Mouse (Mus musculus) thymus, postnatal 10 days (tissue): ENCODE data around the gene Poln.

Experiments used
- DNase-seq, 2 experiments: peaks; one replicate each; pipeline ENCODE4 v3.0.0; 2021; ENCODE audit warnings: low spot score in 2 of 2

Gene Poln

DNA sequence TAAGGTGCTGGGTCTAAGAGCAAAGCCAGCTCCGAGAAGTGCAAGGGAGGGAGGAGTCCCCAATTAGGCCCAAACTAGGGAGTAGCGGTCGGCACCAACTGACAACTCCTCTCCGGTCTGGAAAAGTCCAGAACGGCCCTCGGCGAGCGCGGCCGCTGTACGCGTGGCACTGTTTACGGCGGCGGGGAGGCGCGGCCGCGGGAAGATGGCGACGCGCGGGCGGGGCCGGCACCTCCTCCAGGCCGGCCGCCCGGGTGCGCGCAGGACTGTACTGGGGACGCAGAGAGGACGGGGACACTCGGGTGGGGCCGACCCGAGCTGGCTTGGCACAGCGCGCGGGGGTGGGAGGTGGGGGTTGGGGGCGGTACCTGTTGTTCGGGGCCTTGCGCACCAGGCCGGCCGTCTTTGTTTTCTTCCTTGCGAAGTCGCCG, 17.7 kb upstream of the Poln start:
- DNase-seq = peak in 1 of 2 experiments; percentile 35

DNA sequence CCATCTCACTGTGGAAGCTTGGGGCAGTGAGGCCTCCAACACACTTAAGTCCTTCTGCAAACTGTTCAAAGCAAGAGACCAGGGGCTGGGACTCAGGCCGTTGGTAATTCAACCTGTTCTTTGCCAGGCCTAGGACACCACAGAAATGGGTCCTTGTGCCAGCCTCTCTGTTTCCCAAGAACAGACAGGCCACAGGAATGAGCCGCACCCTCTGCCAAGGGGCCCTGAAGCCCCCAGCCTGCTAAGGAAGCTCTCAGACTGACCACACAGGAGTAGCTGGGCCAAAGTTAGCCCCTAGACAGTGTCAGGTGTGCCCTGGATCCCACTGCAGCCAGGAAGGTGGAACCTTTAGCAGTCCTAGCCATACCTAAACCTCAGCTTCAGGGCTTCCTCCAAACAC, 17.1 kb upstream of the Poln start:
- no peak for DNase-seq

DNA sequence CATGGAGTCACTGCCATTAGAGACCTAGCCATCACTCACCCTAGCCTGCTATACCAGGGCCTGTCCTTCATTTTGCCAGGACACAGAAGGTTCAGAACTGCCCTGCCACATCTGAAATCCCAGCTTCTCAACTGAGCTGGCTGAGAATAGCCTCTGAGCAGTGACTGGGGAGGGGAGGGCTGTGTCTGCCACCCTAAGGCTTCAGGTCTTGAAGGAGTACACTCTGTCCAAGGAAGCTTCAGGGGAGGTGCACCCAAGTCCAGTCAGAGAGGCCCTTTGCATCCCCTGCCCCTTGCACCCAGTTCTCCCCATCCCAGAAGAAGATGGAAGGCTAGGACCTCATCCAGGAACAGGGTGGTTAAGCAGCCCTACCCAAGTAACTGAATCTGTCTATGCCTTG, 16.5 kb upstream of the Poln start:
- no peak for DNase-seq

DNA sequence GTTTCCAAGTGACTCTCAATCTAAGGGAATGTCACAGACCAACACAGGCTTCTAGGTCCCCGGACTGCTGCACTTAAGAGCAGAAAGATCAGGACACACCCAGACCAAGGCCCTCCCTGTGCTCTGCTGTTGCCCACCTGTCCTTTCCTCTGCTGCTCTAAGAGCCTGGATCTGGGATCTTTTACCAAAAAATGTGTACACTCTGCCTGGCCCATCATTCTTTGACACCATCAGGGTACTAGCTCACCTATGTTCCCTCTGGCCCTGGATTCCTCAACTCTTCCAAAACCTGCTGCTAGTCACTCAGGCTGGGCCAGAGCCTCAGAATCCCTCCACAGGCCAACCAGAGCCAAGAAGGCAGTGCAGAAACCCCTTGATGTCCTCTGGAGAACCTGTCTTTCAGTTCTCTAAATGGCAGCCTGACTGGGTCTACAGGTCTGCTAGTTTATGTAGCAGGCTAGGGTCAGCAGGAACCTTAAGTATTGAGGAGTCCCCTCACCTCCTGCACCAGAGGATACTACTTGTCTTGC, 15.9 kb upstream of the Poln start:
- peak in 1 of 2 experiments; percentile 2 for DNase-seq

DNA sequence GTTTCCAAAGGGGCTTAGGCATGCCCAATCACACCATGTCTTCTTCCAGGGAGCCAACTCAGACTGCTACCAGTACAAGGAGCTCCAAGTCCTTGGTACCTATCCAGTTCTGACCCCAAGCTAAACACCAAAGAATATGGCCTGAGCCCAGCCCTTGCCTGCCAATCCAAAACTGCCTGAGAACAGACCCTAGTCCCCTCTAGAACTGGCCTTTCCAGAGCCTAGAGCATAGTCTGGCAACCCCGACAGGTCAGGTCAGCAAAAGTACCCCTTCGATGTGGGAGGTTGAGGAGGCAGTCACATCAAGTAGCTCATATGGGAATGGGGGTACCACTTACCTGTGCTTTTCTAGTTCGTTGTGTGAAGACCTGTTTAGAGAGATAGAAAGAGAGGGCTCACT, 14.7 kb upstream of the Poln start:
- DNase-seq = no peak

DNA sequence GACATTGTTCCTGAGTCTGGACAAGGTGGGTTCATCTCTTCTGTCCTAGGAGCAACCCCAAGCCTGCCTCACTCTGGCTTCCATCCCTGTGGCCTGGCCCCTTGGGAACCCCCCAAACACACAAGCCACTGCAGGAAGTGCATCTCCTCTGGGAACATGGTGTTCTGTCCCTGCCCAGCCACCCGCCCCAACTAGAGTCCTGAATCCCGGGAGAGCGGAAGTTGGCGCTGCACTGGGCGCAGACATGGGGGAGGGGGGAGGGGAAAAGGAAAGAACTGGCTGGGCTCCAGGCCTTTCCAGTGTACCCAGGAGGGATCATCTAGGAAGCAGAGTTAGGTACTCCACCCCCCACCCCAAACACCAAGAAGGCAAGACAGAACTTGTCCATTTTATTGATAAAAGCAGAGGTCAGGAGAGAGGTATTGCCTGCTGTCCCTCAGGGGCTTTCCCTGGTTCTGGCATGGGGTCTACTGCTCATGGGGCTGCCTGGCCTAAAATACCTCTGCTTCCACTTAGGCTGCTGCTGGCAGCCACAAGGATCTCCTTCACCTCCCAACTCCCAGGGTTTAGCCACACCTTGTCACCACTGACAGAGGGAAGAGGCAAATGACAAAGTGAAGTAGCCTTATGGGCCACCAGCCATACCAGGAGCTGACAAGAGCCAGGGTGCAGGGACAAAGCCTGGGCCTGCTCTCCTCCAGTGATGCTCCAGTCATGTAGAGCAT, 14.1 kb upstream of the Poln start:
- peak in 1 of 2 experiments; percentile 2 for DNase-seq

DNA sequence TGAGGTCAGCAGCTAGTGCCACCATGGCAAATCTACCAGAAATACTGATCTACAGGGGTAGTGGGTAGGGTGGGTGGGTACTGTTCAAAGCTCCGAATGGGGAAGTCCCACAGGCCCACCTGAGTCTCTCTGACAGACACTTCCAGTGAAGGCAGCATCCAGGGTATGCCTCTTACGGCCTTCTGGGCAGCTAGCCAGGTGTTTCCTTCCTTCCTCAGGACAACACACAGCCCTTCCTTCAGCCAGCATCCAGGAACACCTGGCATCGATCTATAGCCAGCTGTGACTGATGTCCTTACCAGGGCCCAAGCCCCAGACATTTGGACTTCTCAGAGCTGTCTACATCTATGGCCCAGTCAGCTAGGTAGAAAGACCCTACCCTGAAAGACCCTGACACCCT, 13.2 kb upstream of the Poln start:
- DNase-seq = no peak

DNA sequence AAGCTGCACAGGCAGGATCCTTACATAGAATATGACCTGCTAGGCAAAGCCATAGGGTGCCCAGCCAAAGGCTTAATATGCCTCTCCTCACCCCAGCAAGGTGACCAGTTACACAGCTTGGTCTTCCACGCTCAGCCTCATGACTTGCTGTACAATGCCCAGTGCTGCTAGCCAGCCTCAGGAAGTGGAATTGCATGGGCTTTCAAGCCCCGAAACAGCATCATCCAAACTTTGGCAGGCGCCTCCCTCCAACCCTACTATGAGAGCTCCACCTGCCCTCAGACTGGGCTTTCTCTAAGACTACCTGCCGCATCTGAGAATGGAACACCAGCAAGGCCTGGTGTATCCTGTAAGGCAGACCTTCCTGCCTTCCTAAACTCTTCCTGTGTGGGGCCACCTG, 8.6 kb upstream of the Poln start:
- DNase-seq = no peak

DNA sequence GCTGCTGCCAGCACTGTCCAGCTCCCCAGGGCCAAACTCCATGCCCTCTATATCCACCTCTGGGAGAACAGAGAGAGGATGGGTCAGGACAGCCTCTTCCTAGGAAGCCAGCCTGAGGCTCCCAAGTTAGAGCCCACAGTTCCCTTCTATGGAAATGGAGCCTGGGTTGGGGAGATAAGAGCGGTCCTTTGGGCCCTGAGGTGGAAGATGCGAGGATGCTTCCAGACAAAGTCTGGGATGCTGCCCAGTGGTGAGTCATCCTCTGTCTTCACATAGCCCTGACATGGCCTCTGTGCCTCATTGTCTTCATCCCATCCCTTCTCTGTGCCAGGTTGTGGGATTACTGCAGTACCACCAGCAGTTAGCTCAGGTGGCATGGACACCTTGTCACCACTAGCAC, 7.8 kb upstream of the Poln start:
- DNase-seq = no peak

DNA sequence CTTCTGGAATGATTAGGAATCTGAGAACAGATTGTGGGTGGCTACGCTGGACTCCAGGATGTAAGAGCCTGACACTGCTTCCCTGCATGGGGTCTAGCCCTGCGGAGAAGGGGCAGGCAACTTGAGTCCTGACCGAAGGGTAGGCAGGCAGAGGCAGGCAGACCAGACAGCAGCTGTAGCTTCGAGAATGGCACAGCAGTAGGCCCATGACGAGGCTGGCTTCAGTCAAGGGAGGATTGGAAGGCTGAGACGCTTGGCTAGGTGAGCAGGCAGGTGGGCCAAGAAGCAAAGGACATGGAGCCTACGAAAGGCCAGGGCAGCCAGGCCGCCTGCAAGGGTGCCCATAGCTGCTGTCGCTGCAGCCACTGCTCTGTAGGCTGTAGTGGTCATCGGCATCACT, 7.4 kb upstream of the Poln start:
- no peak for DNase-seq

DNA sequence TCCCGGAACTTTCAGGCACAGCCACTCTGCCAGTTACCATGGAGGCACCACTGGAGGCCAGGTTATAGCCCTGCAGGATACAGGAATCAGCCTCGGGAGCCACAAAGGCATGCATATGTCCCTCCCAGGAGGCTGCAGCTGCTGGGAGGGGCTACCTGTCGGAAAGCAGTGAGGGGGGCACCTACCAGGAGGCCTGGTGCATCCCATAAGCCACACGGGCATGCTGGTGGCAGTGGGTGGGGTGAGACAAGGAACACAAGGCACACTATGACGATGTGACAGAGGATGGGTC, 6.1 kb upstream of the Poln start:
- no peak for DNase-seq

DNA sequence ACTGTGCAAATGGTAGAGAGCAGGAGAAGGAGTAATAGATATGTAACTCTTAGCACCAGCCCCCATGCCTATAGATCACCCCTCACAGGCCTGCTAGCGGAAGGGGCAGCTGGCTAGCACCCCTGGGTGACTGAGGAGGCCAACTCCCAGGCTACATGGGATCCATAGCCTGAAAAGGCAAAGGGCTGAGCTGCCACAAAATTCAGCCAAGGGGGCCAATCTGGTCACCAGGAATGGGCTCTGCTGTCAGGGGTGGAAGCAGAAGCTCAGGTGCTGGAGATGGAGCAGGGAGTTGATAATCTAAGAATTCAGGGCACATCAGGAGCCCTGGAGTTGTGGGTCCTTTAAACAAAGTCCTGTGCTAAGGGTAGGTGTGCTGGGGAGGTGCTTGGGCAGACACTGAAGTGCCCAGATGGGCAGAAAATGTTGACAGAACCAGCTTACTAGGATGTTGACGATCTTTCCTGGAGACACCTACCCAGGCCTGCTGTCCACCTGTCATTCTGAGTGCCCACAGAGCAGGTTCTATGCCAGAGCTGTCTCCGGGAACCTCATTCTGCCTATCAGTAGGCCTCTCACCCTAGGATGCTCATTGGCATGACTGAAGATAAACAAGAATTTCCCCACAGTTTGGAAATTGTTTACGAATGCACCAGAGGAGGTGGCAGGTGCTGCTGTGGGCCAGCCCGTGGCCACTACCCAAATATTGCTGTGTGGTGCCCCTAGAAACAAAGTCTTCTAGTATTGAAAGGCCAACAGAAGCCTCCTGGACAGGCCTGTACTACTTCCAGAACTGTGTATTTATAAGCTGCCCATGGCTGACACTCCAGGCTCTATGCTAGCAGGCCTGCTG, 5.5 kb upstream of the Poln start:
- DNase-seq = no peak

DNA sequence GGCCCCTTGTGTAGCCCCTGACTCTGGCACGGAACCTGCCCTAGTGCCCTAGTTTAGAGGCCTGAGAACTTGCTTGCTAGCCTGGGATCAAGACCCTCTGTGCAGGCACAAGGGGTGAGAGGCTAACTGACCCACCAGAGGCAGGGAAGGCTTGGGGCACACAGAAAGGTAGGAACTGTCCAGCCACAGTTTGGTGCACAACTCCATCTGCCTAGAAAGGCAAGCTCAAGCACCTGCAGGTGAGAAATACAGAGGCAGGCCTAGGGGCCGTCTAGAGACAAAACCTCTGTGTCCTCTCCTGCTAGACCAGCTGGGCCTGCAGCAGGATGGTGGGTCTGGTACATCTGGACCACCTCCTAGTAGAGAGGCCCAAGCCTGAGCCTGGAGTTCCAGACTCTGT, 4.8 kb upstream of the Poln start:
- peak in 1 of 2 experiments; percentile 4 for DNase-seq

DNA sequence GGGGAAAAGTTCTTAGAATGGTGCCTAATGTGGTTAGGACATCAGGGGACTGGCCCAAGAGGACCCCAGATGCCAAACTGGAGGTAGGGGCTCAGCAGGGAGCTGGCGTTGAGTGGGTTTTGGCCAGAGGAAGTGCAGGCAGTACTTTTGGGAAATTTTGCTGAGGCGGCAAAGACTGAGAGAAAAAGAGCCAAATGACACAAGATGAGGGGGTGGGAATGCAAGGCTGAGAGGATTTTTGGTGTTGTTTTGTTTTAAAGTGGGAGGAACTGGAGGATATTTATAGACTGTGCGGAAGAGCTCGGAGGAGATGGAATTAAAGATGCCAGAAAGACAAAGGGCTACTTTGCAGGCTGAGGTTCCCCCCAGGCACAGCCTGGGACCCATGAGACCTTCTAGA, 1.5 kb upstream of the Poln start:
- DNase-seq = no peak

DNA sequence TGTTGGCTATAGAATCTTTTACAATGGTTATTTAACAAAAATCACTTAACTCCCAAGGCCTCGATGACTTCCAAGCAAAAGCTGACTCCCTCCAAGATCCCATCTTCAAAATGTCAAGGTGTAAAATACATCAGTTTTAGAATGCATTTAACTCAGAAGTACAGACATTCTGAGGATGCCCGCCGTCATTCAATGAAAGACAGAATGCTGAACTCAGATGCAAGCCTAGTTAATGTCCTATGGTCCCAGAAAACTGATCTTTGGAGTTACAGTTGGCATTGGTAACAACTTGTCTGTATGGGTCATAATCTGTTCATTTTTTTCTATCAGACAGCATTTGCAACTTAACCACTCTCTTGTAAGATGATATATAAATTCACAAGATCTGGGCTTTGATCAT, 706 bp upstream of the Poln start:
- DNase-seq = no peak

DNA sequence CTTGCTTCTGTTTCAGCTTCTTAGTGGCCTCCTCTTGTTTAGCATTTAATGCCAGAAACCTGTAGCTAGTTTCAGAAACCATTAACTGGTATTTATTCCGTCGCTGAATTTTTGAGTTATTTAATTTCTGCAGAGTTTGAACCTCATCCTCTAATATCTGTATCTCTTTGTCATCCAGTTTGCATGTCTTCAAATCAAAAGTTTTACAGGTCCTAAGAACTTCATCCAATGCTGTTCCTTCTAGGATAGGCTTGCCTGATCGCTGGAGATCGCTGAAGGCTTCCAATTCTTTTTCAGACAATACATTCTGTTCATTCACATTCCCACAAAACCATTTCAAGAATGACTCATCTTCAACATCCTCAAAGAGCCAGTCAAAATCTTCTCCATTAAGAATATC, 1.4 kb downstream of the Poln start:
- no peak for DNase-seq

DNA sequence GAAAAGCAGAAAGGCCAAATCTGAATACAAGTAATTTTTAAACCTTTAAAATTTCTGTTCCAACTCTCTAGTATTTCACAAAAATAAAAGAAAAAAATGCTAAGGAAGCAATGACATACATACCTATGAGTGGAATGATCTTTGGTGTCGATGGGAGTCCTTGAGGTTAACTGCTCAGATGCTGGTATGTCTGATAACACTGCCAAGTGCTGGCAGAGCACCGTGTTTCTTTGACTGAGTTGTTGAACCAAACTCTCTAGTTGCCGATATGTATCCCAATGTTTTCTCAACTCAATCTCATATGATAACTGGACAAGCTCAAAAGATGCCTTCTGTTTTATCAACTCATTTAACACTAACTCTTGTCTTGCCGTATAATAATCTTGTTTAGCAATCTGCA, 3.5 kb downstream of the Poln start:
- DNase-seq = no peak

DNA sequence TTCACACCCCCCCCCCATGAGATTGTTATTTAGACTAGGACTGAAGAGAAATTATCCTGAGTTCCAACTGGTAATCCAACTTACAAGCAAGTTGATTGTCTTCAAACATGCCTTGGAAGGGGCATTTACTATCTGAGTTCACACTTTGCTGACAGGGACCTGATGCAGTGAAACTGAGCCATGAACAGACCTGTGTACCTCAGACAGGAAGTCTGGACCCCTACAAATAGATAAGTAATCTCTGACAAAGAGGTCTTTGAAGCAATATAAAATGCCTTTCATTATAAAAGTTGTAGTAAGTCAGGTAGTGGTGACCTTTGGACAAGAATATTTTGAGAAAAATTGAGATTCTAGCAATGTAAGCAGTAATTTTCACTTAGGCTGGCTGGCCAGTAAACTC, 20.8 kb downstream of the Poln start:
- no peak for DNase-seq

DNA sequence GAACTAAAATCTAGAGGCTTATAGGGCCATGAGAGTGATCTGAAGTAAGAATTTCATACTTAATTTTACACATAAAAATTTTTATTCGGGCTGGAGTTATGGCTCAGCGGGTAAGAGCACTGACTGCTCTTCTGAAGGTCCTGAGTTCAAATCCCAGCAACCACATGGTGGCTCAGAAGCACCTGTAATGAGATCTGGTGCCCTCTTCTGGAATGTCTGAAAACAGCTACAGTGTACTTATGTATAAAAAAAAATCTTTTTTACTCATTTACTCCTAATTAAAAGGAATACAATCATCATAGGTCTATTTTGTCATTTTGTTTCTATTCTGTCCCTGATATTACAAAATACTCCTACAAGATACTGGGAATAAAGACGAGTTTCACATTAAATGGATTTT, 21.7 kb downstream of the Poln start:
- no peak for DNase-seq

DNA sequence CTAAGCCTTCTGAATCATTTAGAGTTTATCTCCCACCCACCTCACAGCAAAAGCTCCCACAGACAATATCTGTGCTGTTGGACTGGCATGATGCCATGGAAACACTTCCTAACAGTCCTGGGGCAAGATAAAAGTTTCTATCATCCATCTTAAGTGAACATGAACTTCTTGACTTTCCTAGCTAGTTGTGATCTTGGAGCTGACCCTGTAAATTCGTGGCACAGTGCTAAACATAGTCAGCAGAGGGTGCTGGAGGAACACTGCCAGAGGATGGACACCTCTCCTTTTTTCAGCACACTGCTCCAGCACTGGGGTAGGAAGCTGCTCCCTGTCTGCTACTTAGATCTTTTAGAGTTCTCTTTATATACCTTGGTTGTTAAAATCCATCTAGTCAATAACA, 29.5 kb downstream of the Poln start:
- peak; percentile 35 to 63 for DNase-seq

DNA sequence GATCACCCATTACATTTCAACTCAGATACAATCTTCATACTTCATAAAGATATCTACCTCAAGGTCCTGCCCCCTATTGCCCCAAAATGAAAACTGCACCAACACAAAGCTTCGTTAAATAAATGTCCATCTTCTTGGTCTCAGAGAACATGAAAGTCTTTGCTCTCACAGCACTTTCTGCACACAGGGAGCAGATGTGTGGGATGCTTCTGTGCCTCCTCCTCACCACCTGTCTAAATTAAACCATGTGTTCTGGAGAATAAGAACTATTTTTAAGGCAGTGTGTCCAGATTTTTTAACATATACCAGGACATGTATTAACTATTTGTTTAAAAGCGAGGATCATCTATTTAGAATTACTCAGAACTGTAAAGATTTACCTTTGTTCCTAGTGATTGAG, 36.5 kb downstream of the Poln start:
- DNase-seq = no peak

DNA sequence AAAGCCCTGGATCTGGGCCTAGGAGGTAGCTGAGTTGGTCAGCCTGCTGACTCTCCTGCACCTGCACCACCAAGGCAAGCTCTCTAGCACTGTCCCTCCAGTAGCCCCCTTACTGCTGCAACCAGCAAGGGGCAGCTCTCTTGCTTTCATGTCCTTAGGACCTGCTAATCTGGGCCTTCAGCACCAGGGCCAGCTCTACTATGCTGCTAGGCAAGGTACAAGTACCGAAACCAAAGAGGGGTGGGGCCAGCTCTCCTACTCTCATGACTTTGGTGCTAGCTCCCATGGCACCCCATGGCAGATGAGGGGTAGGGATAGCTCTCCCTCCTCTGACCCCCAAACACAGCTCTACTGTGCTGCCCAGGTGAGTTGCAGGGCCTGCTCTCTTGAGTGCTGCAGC, 45.1 kb downstream of the Poln start:
- DNase-seq = no peak

DNA sequence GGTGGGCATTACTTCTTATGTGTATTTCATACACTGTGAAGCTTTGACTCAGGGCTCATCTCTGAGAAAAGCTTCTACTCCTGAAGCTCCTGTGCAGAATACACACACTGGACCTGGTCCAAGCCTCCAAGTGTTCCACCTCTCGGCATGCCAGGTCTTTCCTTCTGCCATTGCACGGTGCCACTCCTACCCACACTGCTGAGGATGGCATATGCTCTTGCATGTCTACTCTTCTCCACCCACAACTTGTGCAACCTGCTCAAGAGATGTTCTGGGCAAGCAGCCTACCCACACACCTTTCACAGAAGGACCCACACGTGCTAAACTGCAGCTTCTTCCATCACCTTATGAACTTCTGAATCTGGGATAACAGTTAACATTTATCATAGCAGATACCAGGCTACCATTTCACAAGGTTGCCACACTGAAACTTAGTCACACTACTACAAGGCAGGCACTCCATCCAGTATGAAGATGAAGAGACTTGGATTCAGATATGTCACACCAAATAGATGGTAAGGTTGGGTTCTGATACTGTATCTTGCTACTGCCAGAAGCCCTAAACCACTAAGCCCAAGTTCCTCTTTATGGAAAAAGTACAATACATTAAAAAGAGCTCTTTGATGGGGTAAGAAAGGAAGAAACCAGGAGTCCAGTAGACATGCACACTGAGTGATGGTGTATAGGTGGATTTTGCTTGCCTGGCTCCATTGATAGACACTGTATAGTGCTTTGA, 50.0 kb downstream of the Poln start:
- DNase-seq = no peak
